Mouse (Mus musculus): ENCODE data around the gene Cdc42se2.

DNA sequence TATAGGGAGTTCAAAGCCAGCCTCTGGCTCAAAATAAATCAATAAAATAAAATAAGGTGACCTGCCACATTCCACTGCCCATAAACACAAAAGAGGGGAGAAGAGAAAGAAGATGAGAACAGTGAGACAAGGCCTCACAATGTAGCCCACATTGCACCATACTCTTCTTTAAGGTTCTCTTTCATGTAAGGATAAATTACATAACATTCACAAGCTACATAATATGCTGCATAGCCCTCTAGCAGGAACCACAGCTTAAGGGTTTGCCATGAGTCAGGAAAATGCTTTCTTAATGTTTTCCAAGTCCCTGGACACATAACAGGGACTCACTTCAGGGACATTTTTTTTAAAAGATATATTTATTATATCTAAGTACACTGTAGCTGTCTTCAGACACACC, 15.9 kb downstream of the Cdc42se2 start:
- no peak for TF ChIP-seq CTCF (IDR thresholded peaks at IDR 0.05)
- TF ChIP-seq EP300 (IDR thresholded peaks at IDR 0.05): no peak
